Mouse (Mus musculus): ENCODE measurements around the gene Car4. TPM values are rescaled to one million over a fixed set of nuclear protein-coding genes. Genes with fewer than 3 reads are reported as not detected.

Gene Car4
- polyA plus RNA-seq, 1 experiment from 2014 or later = 4.7 TPM

DNA sequence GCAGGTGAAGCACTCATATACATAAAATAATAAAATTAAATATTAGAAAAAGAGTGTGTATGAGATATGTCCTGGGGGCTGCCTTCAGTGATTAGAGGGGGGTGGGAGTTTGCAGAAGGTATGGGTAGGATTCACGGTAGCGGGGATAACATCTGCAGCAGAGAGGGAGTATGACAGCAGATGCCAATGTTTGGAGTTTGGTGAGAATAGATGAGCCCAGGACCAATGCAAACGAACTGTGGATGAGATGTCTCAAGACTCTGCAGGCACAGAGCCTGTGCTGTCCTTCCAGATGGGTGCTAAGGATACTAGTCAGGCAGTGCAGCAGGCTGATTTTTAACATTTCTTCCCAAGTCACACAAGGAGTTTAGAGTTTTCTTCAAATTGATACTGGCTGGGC lies 19.1 kb downstream of the Car4 start:
- no peak overlapping the region for H3K27ac ChIP-seq (replicated peaks)
- no peaks in the 10 kb centered on the region for H3K27me3 ChIP-seq
- WGBS = 87% methylated on average over 3 of the region's 3 CpGs
- H3K4me3 ChIP-seq = no peak overlapping the region
- ATAC-seq (ENCODE audit: low FRiP score, low read depth) = no peak
- H3K4me2 ChIP-seq (replicated peaks) = no peak overlapping the region
- H3K4me1 ChIP-seq = no peaks in the 10 kb centered on the region; the same call in 1 of the 2 replicates
- H3K9ac ChIP-seq (replicated peaks) = no peak overlapping the region
- no peaks in the 10 kb centered on the region for H3K9me3 ChIP-seq
- no peaks in the 10 kb centered on the region for H3K36me3 ChIP-seq

DNA sequence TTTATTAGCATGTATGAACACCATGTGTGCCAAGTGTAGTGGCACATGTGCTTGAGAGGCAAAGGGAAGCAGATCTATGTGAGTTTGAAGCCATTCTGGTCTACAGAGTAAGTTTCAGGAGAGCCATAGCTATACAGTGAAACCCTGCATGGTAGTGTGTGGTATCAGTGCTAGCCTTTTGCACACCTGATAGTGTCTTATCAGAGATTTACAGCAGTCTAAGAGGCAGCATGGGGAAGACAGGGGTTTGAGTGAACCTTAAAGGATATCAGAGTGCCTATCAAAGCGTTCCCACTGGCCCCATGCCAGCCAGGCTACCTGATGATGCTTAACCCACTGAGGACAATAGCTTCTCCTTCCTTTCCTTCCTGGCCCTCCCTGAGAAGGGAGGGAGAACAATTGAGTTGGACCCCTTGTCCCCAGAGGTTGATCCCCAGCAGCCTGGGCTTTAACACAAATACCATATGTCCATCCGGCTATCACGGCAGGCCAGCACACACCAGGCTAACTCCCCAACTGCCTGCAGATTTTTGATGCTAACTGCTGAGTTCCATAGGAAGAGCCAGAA lies 19.9 kb downstream of the Car4 start:
- Histone ChIP-seq H3K4me2 (replicated peaks) (no peak overlapping the region), H3K4me1 (no peaks in the 10 kb centered on the region; the same call in 1 of the 2 replicates), H3K9me3 (no peaks in the 10 kb centered on the region), H3K27ac (replicated peaks) (no peak overlapping the region), H3K36me3 (no peaks in the 10 kb centered on the region), H3K9ac (replicated peaks) (no peak overlapping the region), H3K27me3 (no peaks in the 10 kb centered on the region), H3K4me3 (no peak overlapping the region)
- ATAC-seq (ENCODE audit: low FRiP score, low read depth) = no peak
- 86% methylated on average over 3 of the region's 3 CpGs for WGBS

DNA sequence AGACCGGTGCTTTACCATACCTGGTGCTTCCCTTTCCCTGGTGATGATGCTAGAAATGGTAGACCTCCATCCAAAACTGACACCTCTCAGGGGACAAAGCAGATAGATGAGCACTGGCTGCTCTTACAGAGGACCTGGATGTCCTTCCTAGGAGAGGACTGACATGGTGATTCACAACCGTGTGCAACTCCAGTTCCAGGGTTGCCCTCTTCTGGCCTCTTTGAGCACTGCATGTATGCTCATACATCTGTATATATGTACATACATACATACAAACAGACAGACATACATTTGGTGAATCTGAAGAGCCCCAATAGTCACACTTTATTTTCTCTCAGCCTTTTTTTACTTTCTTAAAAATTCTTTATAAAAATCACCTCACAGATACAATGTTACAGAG lies 20.5 kb downstream of the Car4 start:
- no peak overlapping the region for H3K4me3 ChIP-seq
- H3K27me3 ChIP-seq = no peaks in the 10 kb centered on the region
- no peak overlapping the region for H3K9ac ChIP-seq (replicated peaks)
- no peaks in the 10 kb centered on the region; the same call in 1 of the 2 replicates for H3K4me1 ChIP-seq
- no peaks in the 10 kb centered on the region; the same call in 1 of the 2 replicates for H3K36me3 ChIP-seq
- ATAC-seq (ENCODE audit: low FRiP score, low read depth) = no peak
- H3K9me3 ChIP-seq = no peaks in the 10 kb centered on the region
- H3K4me2 ChIP-seq (replicated peaks) = no peak overlapping the region
- H3K27ac ChIP-seq (replicated peaks) = no peak overlapping the region
- 49% methylated on average over 2 of the region's 2 CpGs for WGBS

DNA sequence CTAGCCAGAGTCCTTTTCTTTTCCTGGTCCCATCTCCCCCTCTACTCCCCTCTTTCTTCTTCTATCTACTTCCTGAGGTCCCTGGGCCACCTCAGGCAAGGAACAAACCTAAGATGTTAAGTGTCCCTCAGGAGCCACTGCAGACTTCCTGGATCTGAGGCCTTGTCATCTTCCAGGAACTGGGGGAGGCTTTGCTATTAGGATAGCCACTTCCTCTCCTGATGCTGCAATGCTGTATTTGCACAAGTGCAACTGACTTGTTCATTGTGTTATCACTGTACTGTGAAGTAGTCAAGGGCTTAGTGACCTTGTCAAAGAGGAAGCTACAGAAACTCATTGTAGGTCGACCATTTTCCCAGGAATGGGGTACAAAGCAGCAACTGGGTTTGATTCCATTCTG lies 21.8 kb downstream of the Car4 start:
- no peak overlapping the region for H3K27ac ChIP-seq (replicated peaks)
- no peak overlapping the region for H3K9ac ChIP-seq (replicated peaks)
- no peaks in the 10 kb centered on the region; the same call in 1 of the 2 replicates for H3K36me3 ChIP-seq
- ATAC-seq (ENCODE audit: low FRiP score, low read depth) = no peak
- no peaks in the 10 kb centered on the region for H3K27me3 ChIP-seq
- no peak overlapping the region for H3K4me3 ChIP-seq
- no peaks in the 10 kb centered on the region for H3K4me1 ChIP-seq
- 65% methylated on average over 1 of the region's 1 CpGs for WGBS
- H3K4me2 ChIP-seq (replicated peaks) = no peak overlapping the region
- H3K9me3 ChIP-seq = no peaks in the 10 kb centered on the region

DNA sequence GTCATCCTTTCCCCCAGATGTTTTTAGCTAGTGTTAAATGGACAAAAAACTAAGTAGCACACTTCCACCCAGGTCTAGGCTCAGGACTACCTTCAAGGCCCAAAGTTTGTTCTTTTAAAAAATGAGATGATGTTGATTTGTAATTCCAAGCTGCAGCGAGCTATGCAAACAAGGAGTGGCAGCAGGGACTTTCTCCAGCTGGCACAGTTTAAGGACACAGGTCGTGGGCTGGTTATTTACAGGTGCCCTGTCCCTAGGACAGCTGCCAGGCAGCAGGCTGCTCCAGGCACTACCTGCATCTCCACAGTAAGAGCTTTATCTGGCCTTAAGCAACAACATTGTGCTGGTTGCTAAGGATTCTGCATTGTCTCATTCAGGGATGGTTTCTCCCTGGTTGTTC lies 23.1 kb downstream of the Car4 start:
- no peak overlapping the region for H3K9ac ChIP-seq (replicated peaks)
- no peak overlapping the region for H3K4me3 ChIP-seq
- WGBS = 87% methylated on average over 2 of the region's 2 CpGs
- H3K27me3 ChIP-seq = no peaks in the 10 kb centered on the region
- H3K4me2 ChIP-seq (replicated peaks) = no peak overlapping the region
- no peak overlapping the region for H3K27ac ChIP-seq (replicated peaks)
- H3K36me3 ChIP-seq = peaks cover 7% of the 10 kb centered on the region
- no peaks in the 10 kb centered on the region for H3K9me3 ChIP-seq
- no peak for ATAC-seq (ENCODE audit: low FRiP score, low read depth)
- H3K4me1 ChIP-seq = no peaks in the 10 kb centered on the region

DNA sequence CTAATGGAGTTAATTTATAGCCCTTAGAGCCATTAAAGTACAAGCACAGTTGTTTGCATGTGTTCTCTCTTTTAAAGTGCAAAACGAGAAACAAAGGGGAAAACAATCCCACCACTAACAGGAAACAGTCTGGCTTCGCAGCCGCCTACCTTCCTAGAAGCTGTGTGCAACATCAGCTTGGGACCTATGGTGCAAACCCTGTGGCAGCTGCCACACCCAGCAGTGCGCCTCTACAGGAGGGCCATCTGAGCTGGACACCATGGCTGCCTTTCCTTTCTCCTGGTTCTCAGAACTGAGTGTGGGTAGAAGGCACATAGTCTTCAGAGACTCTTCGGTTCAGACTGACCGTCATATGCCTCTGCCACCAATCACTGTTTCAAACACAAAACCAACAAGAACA lies 27.8 kb downstream of the Car4 start:
- H3K36me3 ChIP-seq = peaks cover 32% of the 10 kb centered on the region
- 91% methylated on average over 6 of the region's 6 CpGs for WGBS
- H3K4me3 ChIP-seq = no peak overlapping the region
- H3K27me3 ChIP-seq = no peaks in the 10 kb centered on the region
- H3K4me1 ChIP-seq = no peaks in the 10 kb centered on the region
- no peak overlapping the region for H3K27ac ChIP-seq (replicated peaks)
- no peak overlapping the region for H3K9ac ChIP-seq (replicated peaks)
- no peaks in the 10 kb centered on the region for H3K9me3 ChIP-seq
- ATAC-seq (ENCODE audit: low FRiP score, low read depth) = no peak
- no peak overlapping the region for H3K4me2 ChIP-seq (replicated peaks)

DNA sequence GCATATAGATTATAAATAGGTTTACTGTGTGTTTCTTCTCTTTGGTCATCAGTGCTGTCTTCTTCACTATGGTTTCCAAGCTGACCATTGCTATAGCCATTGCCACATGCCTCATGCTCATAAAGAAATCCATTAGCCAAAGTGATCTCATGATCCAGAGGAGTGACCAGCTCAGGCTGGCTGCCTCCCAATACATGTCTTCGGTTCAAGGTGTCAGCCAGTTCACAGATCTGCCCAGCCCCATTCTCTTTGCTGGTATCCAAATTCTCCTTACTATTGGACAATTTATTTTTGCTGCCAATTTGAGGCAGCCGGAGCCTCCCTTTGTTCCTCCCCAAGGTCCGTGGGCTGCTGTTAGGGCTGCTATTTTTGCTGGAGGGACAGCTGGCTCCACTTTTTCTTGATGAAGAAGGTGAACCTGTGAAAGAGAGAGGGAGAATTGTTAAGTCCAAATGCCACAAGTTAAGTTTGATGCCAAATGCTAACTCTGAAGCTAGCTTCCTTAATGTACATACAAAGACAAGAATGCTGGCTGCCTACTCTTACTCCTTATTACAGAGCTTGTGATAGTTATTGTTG lies 30.8 kb downstream of the Car4 start:
- WGBS = 92% methylated on average over 3 of the region's 3 CpGs
- Histone ChIP-seq H3K27me3 (no peaks in the 10 kb centered on the region), H3K4me1 (no peaks in the 10 kb centered on the region), H3K36me3 (peaks cover 58% of the 10 kb centered on the region), H3K27ac (replicated peaks) (no peak overlapping the region), H3K4me3 (no peak overlapping the region), H3K9ac (replicated peaks) (no peak overlapping the region), H3K9me3 (no peaks in the 10 kb centered on the region), H3K4me2 (replicated peaks) (no peak overlapping the region)
- ATAC-seq (ENCODE audit: low FRiP score, low read depth) = no peak

DNA sequence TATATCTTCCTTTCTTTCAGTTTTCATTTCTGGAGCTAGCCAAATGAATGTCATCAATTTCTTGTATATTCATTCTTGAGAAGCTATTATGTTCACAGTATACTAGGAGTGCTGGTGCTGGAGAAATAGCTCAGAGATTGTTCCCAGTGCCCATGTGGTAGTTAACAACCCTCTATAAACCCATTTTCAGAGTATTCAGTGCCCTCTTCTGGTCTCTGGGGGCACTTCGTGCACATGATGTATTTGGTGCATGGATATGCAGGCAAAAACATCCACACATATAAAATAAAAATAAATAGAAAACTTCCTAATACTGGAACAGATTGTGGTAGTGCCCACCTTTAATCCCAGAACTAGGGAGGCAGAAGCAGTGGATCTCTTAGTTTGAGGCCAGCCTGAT lies 35.4 kb downstream of the Car4 start:
- Histone ChIP-seq H3K27ac (replicated peaks) (no peak overlapping the region), H3K9ac (replicated peaks) (no peak overlapping the region), H3K36me3 (peaks cover 66% of the 10 kb centered on the region), H3K4me3 (no peak overlapping the region), H3K4me1 (no peaks in the 10 kb centered on the region), H3K27me3 (no peaks in the 10 kb centered on the region), H3K9me3 (no peaks in the 10 kb centered on the region), H3K4me2 (replicated peaks) (no peak overlapping the region)
- ATAC-seq (ENCODE audit: low FRiP score, low read depth) = no peak
- WGBS = 91% methylated on average over 1 of the region's 1 CpGs

DNA sequence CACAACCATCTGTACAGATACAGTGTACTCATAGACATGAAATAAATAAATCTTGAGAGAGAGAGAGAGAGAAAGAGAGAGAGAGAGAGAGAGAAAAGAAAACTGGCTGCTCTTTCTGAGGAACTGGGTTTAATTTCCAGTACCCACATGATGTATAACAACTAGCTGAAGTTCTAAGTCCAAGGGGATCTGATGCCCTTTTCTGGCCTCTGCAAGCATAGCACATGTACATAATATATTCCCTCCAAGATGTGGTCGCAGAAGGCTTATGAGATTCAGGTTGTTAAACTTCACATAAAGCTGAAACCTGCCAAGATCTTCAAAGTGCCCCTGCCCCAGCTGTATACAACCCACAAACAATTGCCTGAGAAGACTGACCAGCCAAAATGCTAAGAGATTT lies 37.7 kb downstream of the Car4 start:
- no peak overlapping the region for H3K4me2 ChIP-seq (replicated peaks)
- H3K9ac ChIP-seq (replicated peaks) = no peak overlapping the region
- H3K27me3 ChIP-seq = no peaks in the 10 kb centered on the region
- no peaks in the 10 kb centered on the region for H3K9me3 ChIP-seq
- WGBS = 93% methylated on average over 1 of the region's 1 CpGs
- peaks cover 58% of the 10 kb centered on the region for H3K36me3 ChIP-seq
- H3K4me3 ChIP-seq = no peak overlapping the region
- H3K27ac ChIP-seq (replicated peaks) = no peak overlapping the region
- no peak for ATAC-seq (ENCODE audit: low FRiP score, low read depth)
- H3K4me1 ChIP-seq = no peaks in the 10 kb centered on the region

DNA sequence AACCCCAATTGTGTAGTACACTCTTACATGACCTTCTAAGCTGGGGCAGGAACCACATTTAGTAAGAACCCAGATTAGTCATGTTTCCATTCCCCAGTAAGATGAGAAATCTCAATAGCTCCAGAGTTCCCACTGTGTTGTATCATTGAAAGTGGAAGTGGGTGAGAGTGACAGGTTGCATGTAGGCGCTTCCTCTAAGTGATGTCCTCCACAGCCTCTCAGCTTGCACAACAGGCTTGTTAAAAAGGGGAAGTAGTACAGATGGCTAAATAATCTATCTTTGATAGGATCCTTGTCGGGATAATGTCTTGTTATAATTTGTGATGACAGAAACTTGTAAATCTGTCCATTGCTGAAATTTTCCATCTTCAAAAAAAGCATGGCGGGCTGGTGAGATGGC lies 46.0 kb downstream of the Car4 start:
- Histone ChIP-seq H3K4me2 (replicated peaks) (no peak overlapping the region), H3K27me3 (no peaks in the 10 kb centered on the region), H3K9me3 (no peaks in the 10 kb centered on the region), H3K27ac (replicated peaks) (no peak overlapping the region), H3K36me3 (peaks cover 32% of the 10 kb centered on the region), H3K4me3 (no peak overlapping the region), H3K9ac (replicated peaks) (no peak overlapping the region), H3K4me1 (no peaks in the 10 kb centered on the region)
- ATAC-seq (ENCODE audit: low FRiP score, low read depth) = no peak
- WGBS = 91% methylated on average over 3 of the region's 3 CpGs

DNA sequence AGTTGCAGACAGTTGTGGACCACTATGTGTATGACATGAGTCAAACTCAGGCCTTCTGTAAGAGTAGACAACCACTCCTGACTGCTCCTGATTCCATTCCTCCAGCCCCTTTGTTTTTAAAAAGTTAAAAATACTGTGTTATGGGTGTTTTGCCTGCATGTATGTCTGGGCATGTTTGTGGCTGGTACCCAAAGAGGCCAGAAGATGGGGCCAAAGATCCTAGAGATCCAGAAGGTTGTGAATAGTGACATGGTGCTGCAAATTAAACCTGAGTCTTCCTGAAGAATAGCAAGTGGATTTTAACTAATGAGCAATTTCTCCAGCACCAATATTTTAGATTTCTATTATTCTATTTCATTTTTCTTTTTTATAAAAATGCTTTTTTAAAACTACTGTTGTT lies 55.5 kb downstream of the Car4 start:
- Histone ChIP-seq H3K4me2 (replicated peaks) (no peak overlapping the region), H3K4me3 (no peak overlapping the region), H3K9me3 (no peaks in the 10 kb centered on the region), H3K4me1 (no peaks in the 10 kb centered on the region), H3K27me3 (no peaks in the 10 kb centered on the region), H3K27ac (replicated peaks) (no peak overlapping the region), H3K36me3 (peaks cover 38% of the 10 kb centered on the region), H3K9ac (replicated peaks) (no peak overlapping the region)
- ATAC-seq (ENCODE audit: low FRiP score, low read depth) = no peak

Data from midbrain, embryonic 12.5 days (tissue).